Mouse (Mus musculus): Measurements from ENCODE around the gene Gm38431. TPM values are rescaled to one million over a fixed set of nuclear protein-coding genes. Genes with fewer than 3 reads are reported as not detected.

Gene Gm38431
- polyA plus RNA-seq, 1 experiment from 2014 or later: 3.0 TPM

GRCm38 (mm10) chr9:21121483-21121882, 29.7 kb upstream of the Gm38431 start:
- no peak for TF ChIP-seq CTCF (IDR thresholded peaks at IDR 0.05; ENCODE audit: low read depth)
- WGBS: 78% methylated on average over 16 of the region's 16 CpGs

GRCm38 (mm10) chr9:21117073-21117472, 25.3 kb upstream of the Gm38431 start:
- H3K9me3 ChIP-seq (ENCODE audit: low read depth, low read length): no peaks in the 10 kb centered on the region
- no peak for ATAC-seq (ENCODE audit: insufficient read depth)
- 63% methylated on average over 6 of the region's 6 CpGs for WGBS
- H3K4me3 ChIP-seq (ENCODE audit: low read depth, low read length): no peak overlapping the region
- H3K4me2 ChIP-seq: no peak overlapping the region
- no peaks in the 10 kb centered on the region for H3K4me1 ChIP-seq (ENCODE audit: insufficient read depth)
- 0 out of 2 replicates have a peak, but pooled peaks cover 10% of the 10 kb centered on the region for H3K36me3 ChIP-seq (ENCODE audit: insufficient read depth)
- TF ChIP-seq CTCF (IDR thresholded peaks at IDR 0.05; ENCODE audit: low read depth): no peak
- no peak for DNase-seq
- no peak overlapping the region for H3K9ac ChIP-seq
- no peak overlapping the region for H3K27ac ChIP-seq (ENCODE audit: low read depth)
- H3K27me3 ChIP-seq (ENCODE audit: insufficient read depth, low read length): no peaks in the 10 kb centered on the region

More at GRCm38 (mm10) chr9:21121483-21121882, 29.7 kb upstream of the Gm38431 start:
- Histone ChIP-seq H3K4me1 (ENCODE audit: insufficient read depth) (no peaks in the 10 kb centered on the region), H3K9me3 (ENCODE audit: low read depth, low read length) (no peaks in the 10 kb centered on the region), H3K9ac (no peak overlapping the region), H3K27me3 (ENCODE audit: insufficient read depth, low read length) (no peaks in the 10 kb centered on the region), H3K36me3 (ENCODE audit: insufficient read depth) (peaks cover 30% of the 10 kb centered on the region; the same call in 1 of the 2 replicates), H3K4me2 (no peak overlapping the region), H3K4me3 (ENCODE audit: low read depth, low read length) (no peak overlapping the region), H3K27ac (ENCODE audit: low read depth) (no peak overlapping the region)
- ATAC-seq (ENCODE audit: insufficient read depth) (no peak), DNase-seq (no peak)

DNA sequence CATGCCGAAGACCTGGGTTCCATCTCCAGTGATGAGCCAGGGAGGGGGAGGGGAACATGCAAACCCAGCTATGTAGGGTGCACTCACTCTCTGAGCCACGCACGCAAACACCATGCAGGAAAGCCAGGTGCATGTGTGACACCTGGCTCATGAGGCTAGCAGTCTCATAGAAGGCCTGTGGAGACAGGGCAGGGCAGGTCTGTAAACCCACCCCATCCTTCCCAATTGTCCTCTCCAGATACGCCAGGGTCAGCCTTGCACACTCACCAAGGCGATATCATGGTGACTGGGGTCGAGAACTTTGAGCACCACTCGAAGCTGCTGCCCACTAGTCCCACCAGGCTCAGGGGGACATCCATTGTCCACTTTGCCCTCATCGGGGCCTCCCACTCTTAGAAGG, 23.3 kb upstream of the Gm38431 start:
- H3K4me3 ChIP-seq (ENCODE audit: low read depth, low read length): no peak overlapping the region
- no peaks in the 10 kb centered on the region for H3K4me1 ChIP-seq (ENCODE audit: insufficient read depth)
- H3K36me3 ChIP-seq (ENCODE audit: insufficient read depth): no peaks in the 10 kb centered on the region
- DNase-seq: no peak
- no peak for TF ChIP-seq CTCF (IDR thresholded peaks at IDR 0.05; ENCODE audit: low read depth)
- ATAC-seq (ENCODE audit: insufficient read depth): no peak
- no peaks in the 10 kb centered on the region for H3K9me3 ChIP-seq (ENCODE audit: low read depth, low read length)
- H3K4me2 ChIP-seq: no peak overlapping the region
- 84% methylated on average over 8 of the region's 8 CpGs for WGBS
- no peak overlapping the region for H3K9ac ChIP-seq
- no peak overlapping the region for H3K27ac ChIP-seq (ENCODE audit: low read depth)
- H3K27me3 ChIP-seq (ENCODE audit: insufficient read depth, low read length): no peaks in the 10 kb centered on the region

GRCm38 (mm10) chr9:21114190-21114589, 22.4 kb upstream of the Gm38431 start:
- no peak for ATAC-seq (ENCODE audit: insufficient read depth)
- no peak overlapping the region for H3K4me3 ChIP-seq (ENCODE audit: low read depth, low read length)
- no peak overlapping the region for H3K4me2 ChIP-seq
- H3K27ac ChIP-seq (ENCODE audit: low read depth): no peak overlapping the region
- no peaks in the 10 kb centered on the region for H3K4me1 ChIP-seq (ENCODE audit: insufficient read depth)
- no peak for DNase-seq
- no peaks in the 10 kb centered on the region for H3K36me3 ChIP-seq (ENCODE audit: insufficient read depth)
- no peak for TF ChIP-seq CTCF (IDR thresholded peaks at IDR 0.05; ENCODE audit: low read depth)
- H3K9me3 ChIP-seq (ENCODE audit: low read depth, low read length): no peaks in the 10 kb centered on the region
- 83% methylated on average over 7 of the region's 7 CpGs for WGBS
- H3K27me3 ChIP-seq (ENCODE audit: insufficient read depth, low read length): no peaks in the 10 kb centered on the region
- H3K9ac ChIP-seq: no peak overlapping the region

DNA sequence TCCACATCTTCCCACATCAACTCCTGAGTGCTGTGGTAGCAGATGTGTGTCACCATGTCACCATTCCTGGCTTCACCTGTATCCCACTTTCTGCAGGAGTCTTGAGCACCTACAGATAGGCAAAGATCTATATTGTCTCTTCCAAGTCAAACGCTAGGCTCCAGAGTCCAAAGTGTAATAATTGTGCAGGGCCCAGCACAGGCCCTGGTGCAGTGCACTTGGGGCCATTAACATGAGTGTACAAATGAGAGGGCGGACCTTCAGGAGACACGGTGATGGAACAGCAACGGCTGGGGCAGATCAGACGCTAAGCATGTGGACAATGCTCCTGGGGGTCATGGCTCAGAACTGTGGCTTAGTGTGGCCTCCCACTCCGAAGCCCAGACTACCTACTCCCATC, 22.0 kb upstream of the Gm38431 start:
- Histone ChIP-seq H3K36me3 (ENCODE audit: insufficient read depth) (no peaks in the 10 kb centered on the region), H3K4me2 (no peak overlapping the region), H3K4me1 (ENCODE audit: insufficient read depth) (no peaks in the 10 kb centered on the region), H3K9me3 (ENCODE audit: low read depth, low read length) (no peaks in the 10 kb centered on the region), H3K27me3 (ENCODE audit: insufficient read depth, low read length) (no peaks in the 10 kb centered on the region), H3K27ac (ENCODE audit: low read depth) (no peak overlapping the region), H3K9ac (no peak overlapping the region), H3K4me3 (ENCODE audit: low read depth, low read length) (no peak overlapping the region)
- ATAC-seq (ENCODE audit: insufficient read depth) (no peak), DNase-seq (no peak)
- 83% methylated on average over 6 of the region's 6 CpGs for WGBS
- TF ChIP-seq CTCF (IDR thresholded peaks at IDR 0.05; ENCODE audit: low read depth): no peak

DNA sequence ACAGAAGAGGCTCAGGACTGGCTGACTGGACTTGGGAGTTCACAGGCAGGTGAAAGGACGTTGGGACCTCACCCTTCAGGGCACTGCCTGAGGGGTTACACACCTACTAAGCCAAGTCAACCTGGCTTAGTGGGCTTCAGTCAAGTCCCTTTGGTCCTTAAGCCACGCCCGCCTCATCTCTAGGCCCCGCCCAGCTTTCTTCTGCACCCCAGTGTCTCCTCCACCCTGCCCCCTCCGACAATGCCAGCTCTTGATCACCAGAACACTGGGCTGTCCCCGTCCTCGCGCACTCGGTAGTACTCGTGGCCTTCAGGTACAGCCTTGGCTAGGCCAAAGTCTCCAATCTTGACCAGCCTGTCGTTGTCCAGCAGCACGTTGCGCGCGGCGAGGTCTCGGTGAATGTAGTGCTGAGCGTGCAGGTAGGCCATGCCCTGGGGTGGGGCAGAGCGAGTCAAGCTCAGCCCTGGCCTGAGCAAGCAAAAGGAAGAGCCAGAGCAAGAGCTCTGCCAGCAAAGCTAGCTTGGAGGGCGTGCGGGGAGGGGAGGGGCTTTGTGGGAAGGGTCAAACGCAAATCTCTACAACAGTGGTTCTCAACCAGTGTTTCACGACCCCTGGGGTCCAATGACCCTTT, 15.9 kb upstream of the Gm38431 start:
- Histone ChIP-seq H3K4me1 (ENCODE audit: insufficient read depth) (no peaks in the 10 kb centered on the region), H3K36me3 (ENCODE audit: insufficient read depth) (no peaks in the 10 kb centered on the region), H3K9me3 (ENCODE audit: low read depth, low read length) (no peaks in the 10 kb centered on the region), H3K27me3 (ENCODE audit: insufficient read depth, low read length) (no peaks in the 10 kb centered on the region), H3K4me2 (no peak overlapping the region), H3K4me3 (ENCODE audit: low read depth, low read length) (no peak overlapping the region), H3K9ac (no peak overlapping the region), H3K27ac (ENCODE audit: low read depth) (no peak overlapping the region)
- DNase-seq (no peak), ATAC-seq (ENCODE audit: insufficient read depth) (no peak)
- WGBS: 44% methylated on average over 23 of the region's 23 CpGs
- no peak for TF ChIP-seq CTCF (IDR thresholded peaks at IDR 0.05; ENCODE audit: low read depth)

DNA sequence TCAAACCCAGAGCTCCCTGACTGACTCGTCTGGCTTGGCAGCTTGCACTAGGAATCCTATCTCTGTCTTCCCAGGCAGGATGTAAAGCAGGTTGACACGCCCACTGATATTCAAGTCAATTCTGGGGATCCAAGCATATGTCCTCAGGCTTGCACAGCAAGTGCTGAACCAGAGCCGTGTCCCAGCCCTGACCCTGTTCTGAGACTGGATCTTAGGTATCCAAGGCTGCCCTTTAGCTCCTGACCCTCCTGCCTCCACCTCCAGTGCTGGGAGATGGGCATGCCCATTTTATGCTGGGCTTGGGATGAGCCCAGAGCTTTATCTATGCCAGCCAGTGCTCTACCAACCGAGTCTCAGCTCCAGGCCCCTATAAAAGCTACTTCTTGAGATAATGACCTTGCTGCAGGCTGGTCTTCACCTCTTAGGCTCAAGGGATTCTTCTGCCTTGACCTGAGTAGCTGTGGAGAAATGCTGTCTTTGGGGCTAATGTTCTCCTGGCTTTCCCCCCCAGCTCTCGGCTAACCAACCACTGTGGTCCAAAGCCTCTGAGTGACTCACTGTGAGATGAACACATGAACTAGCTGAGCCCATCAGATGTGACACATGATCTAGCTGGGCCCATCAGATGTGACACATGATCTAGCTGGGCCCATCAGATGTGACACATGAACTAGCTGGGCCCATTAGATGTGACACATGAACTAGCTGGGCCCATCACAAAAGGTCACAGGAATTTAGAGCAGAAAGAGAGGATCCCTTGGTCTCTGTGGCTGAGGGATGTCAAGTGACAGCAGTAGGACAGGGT, 14.2 kb upstream of the Gm38431 start:
- 68% methylated on average over 5 of the region's 5 CpGs for WGBS
- no peak for DNase-seq
- Histone ChIP-seq H3K4me3 (ENCODE audit: low read depth, low read length) (no peak overlapping the region), H3K4me1 (ENCODE audit: insufficient read depth) (no peaks in the 10 kb centered on the region), H3K4me2 (no peak overlapping the region), H3K27ac (ENCODE audit: low read depth) (no peak overlapping the region), H3K9ac (no peak overlapping the region), H3K27me3 (ENCODE audit: insufficient read depth, low read length) (no peaks in the 10 kb centered on the region), H3K9me3 (ENCODE audit: low read depth, low read length) (no peaks in the 10 kb centered on the region), H3K36me3 (ENCODE audit: insufficient read depth) (0 out of 2 replicates have a peak, but pooled peaks cover 3% of the 10 kb centered on the region)
- TF ChIP-seq CTCF (IDR thresholded peaks at IDR 0.05; ENCODE audit: low read depth): no peak
- no peak for ATAC-seq (ENCODE audit: insufficient read depth)

Measured in lung, embryonic 14.5 days (tissue).